Mouse (Mus musculus) ES-E14 (cell line): ENCODE data around the gene Rsph3a.
"Not testable (repeated sequence)": the region's sequence is repeated elsewhere in the genome, so short reads cannot be mapped to it uniquely, and the experiment has no call there.

Experiments
- CHD2 ChIP-seq: IDR thresholded peaks from 2 replicates; pipeline ENCODE4 v1.6.1; 2014; ENCODE audit warnings: mild to moderate bottlenecking, low read depth, low read length, inconsistent platforms
- ZC3H11A ChIP-seq: IDR thresholded peaks from 2 replicates; pipeline ENCODE4 v1.6.1; 2012; ENCODE audit warnings: low read depth, mild to moderate bottlenecking, inconsistent platforms, low read length, borderline replicate concordance

DNA sequence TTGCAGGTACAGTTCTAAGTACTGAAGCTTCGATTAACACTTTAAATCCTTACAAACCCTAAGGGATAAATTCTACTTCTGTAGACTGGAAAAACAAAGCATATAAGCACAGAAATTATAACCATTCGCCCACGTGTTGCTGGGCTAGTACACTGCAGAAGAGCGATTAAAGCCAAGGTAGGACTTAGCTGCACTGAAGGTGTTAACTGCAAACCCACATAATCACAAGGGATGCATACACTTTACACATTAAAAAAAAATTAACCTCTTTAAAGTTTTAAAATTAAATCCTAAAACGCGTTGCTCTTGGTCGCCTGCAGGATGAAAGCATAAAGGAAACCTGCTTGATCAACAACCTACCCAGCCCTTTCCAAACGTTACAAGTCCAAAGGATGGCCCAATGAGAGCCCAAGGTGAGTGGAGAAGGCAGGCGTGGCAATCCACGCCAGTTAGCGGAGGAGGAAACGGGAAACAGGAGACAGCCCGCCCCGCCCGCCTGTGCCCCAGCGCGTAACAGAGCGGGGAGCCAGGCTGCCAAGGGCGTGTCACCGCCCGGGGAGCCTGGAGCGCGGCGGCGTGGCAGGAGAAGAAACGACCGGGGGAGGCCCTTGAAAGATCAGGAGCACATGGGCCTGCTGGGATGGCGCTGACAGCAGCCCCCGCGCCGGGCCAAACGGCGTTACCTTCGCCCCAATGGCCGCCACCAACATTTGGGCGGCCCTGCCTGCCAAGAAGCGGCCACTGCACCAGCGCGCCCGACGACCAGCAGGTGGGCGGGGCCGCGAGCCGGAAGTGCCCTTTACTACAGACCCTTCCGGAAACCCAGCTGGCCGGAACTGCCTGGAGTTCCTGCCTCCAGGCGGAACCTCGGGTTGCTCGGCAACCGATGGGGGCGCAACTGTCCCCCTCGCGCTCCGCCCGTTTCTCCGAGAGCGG is at the start of gene Rsph3a:
- not testable (repeated sequence) for TF ChIP-seq ZC3H11A, CHD2
